Mouse (Mus musculus) MEL (cell line): ENCODE measurements around the gene Dnmt3l. TPM values are rescaled to one million over a fixed set of nuclear protein-coding genes. Genes with fewer than 3 reads are reported as not detected.

Experiments used
- DNase-seq: peaks from one replicate; pipeline ENCODE4 v3.0.0; 2011; ENCODE audit warnings: low read depth, low spot score
- H3K27ac ChIP-seq: 2 replicates; pipeline ENCODE4 v1.5.1; 2012; ENCODE audit warnings: low read depth, mild to moderate bottlenecking, control low read depth, low read length, moderate library complexity; ENCODE audit not compliant: control insufficient read depth
- H3K27me3 ChIP-seq, 2 experiments: fragments of 150-350 bp in 1 of 2; sonication (generic) in 1 of 2; 2 replicates each; pipeline ENCODE4 v1.6.1; 2012; ENCODE audit warnings: low read length in 2 of 2, mild to moderate bottlenecking in 2 of 2, improper control_type of control experiment in 1 of 2, moderate library complexity in 1 of 2; ENCODE audit not compliant: insufficient read depth in 2 of 2, control insufficient read depth in 1 of 2
- H3K36me3 ChIP-seq, 2 experiments: 2 replicates each; pipeline ENCODE4 v1.6.1; 2012 to 2014; ENCODE audit warnings: low read length in 2 of 2, improper control_type of control experiment in 1 of 2, inconsistent platforms in 1 of 2, mild to moderate bottlenecking in 1 of 2; ENCODE audit not compliant: insufficient read depth in 2 of 2, control insufficient read depth in 1 of 2
- H3K4me1 ChIP-seq, 2 experiments: fragments of 150-350 bp in 1 of 2; sonication (generic) in 1 of 2; 2 replicates each; pipeline ENCODE4 v1.6.1; 2012; ENCODE audit warnings: low read length in 2 of 2, improper control_type of control experiment in 1 of 2, mild to moderate bottlenecking in 1 of 2; ENCODE audit not compliant: insufficient read depth in 2 of 2, control insufficient read depth in 1 of 2
- H3K4me3 ChIP-seq, 2 experiments: fragments of 150-350 bp in 1 of 2; sonication (generic) in 1 of 2; 2 replicates each; pipeline ENCODE4 v1.5.1; 2012; ENCODE audit warnings: low read depth in 2 of 2, low read length in 2 of 2, mild to moderate bottlenecking in 2 of 2, moderate library complexity in 2 of 2, control low read depth in 1 of 2, improper control_type of control experiment in 1 of 2; ENCODE audit not compliant: control insufficient read depth in 1 of 2, insufficient read depth in 1 of 2
- H3K79me2 ChIP-seq: 2 replicates; pipeline ENCODE4 v1.6.1; 2012; ENCODE audit warnings: mild to moderate bottlenecking, low read length, moderate library complexity; ENCODE audit not compliant: control insufficient read depth, poor library complexity, insufficient read depth
- H3K9ac ChIP-seq: 2 replicates; pipeline ENCODE4 v1.6.1; 2012; ENCODE audit warnings: low read depth, mild to moderate bottlenecking, control low read depth, low read length, moderate library complexity; ENCODE audit not compliant: control insufficient read depth, poor library complexity, severe bottlenecking
- H3K9me3 ChIP-seq: fragments of 150-350 bp; sonication (generic); replicated peaks from 2 replicates; pipeline ENCODE4 v1.6.1; 2012; ENCODE audit warnings: mild to moderate bottlenecking, low read length, improper control_type of control experiment, moderate library complexity; ENCODE audit not compliant: insufficient read depth
- CTCF ChIP-seq, 3 experiments: IDR thresholded peaks in 2 of 3; conservative IDR thresholded peaks in 1 of 3; 2 replicates each; pipeline ENCODE4 v1.5.1; 2011 to 2012; ENCODE audit warnings: low read length in 3 of 3, low read depth in 2 of 3, mild to moderate bottlenecking in 2 of 3, improper control_type of control experiment in 1 of 3, inconsistent platforms in 1 of 3, mixed read lengths in 1 of 3, moderate library complexity in 1 of 3; ENCODE audit not compliant: control insufficient read depth in 1 of 3, insufficient read depth in 1 of 3, poor library complexity in 1 of 3, severe bottlenecking in 1 of 3
- E2F4 ChIP-seq: IDR thresholded peaks from 2 replicates; pipeline ENCODE4 v1.6.1; 2011; ENCODE audit warnings: low read depth, low read length, improper control_type of control experiment, borderline replicate concordance
- ELF1 ChIP-seq: IDR thresholded peaks from 2 replicates; pipeline ENCODE4 v1.6.1; 2014; ENCODE audit warnings: low read depth, mild to moderate bottlenecking, inconsistent platforms, low read length, improper control_type of control experiment, moderate library complexity
- EP300 ChIP-seq, 2 experiments: IDR thresholded peaks; 2 replicates each; pipeline ENCODE4 v1.6.1; 2011; ENCODE audit warnings: improper control_type of control experiment in 2 of 2, low read length in 2 of 2, low read depth in 1 of 2, mild to moderate bottlenecking in 1 of 2
- MAX ChIP-seq: IDR thresholded peaks from 2 replicates; pipeline ENCODE4 v1.6.1; 2011; ENCODE audit warnings: low read length, improper control_type of control experiment
- MEF2A ChIP-seq: IDR thresholded peaks from 2 replicates; pipeline ENCODE4 v1.6.1; 2014; ENCODE audit warnings: low read depth, mild to moderate bottlenecking, inconsistent platforms, low read length, improper control_type of control experiment; ENCODE audit not compliant: poor library complexity, insufficient replicate concordance, severe bottlenecking; ENCODE audit errors: extremely low read depth
- MXI1 ChIP-seq: IDR thresholded peaks from 2 replicates; pipeline ENCODE4 v1.6.1; 2011; ENCODE audit warnings: mild to moderate bottlenecking, low read depth, low read length, improper control_type of control experiment
- MYC ChIP-seq: IDR thresholded peaks from 2 replicates; pipeline ENCODE4 v1.6.1; 2011; ENCODE audit warnings: low read depth, mild to moderate bottlenecking, low read length, improper control_type of control experiment, moderate library complexity
- NRF1 ChIP-seq: IDR thresholded peaks from 2 replicates; pipeline ENCODE4 v1.6.1; 2014; ENCODE audit warnings: low read depth, mild to moderate bottlenecking, inconsistent platforms, low read length, improper control_type of control experiment, moderate library complexity; ENCODE audit not compliant: poor library complexity, insufficient read depth, severe bottlenecking
- POLR2A ChIP-seq, 2 experiments: IDR thresholded peaks; 2 replicates each; pipeline ENCODE4 v1.6.1; 2011 to 2012; ENCODE audit warnings: low read length in 2 of 2, mild to moderate bottlenecking in 2 of 2, control low read depth in 1 of 2, improper control_type of control experiment in 1 of 2, low read depth in 1 of 2, moderate library complexity in 1 of 2; ENCODE audit not compliant: control insufficient read depth in 1 of 2, insufficient read depth in 1 of 2, poor library complexity in 1 of 2
- POLR2AphosphoS2 ChIP-seq: IDR thresholded peaks from 2 replicates; pipeline ENCODE4 v1.6.1; 2011; ENCODE audit warnings: low read length, improper control_type of control experiment
- RAD21 ChIP-seq: IDR thresholded peaks from 2 replicates; pipeline ENCODE4 v1.6.1; 2011; ENCODE audit warnings: mild to moderate bottlenecking, low read depth, low read length, improper control_type of control experiment
- SIN3A ChIP-seq: IDR thresholded peaks from 2 replicates; pipeline ENCODE4 v1.6.1; 2012; ENCODE audit warnings: low read length, improper control_type of control experiment, inconsistent platforms
- TAL1 ChIP-seq: IDR thresholded peaks from 2 replicates; pipeline ENCODE4 v1.6.1; 2012; ENCODE audit warnings: mild to moderate bottlenecking, inconsistent platforms, low read length, moderate library complexity, mixed read lengths
- TCF12 ChIP-seq: IDR thresholded peaks from 2 replicates; pipeline ENCODE4 v1.6.1; 2014; ENCODE audit warnings: low read depth, mild to moderate bottlenecking, inconsistent platforms, low read length, improper control_type of control experiment, moderate library complexity
- ZC3H11A ChIP-seq: IDR thresholded peaks from 2 replicates; pipeline ENCODE4 v1.6.1; 2012; ENCODE audit warnings: low read depth, mild to moderate bottlenecking, inconsistent platforms, low read length, improper control_type of control experiment
- ZMIZ1 ChIP-seq: IDR thresholded peaks from 2 replicates; pipeline ENCODE4 v1.6.1; 2012; ENCODE audit warnings: low read depth, mild to moderate bottlenecking, inconsistent platforms, low read length, improper control_type of control experiment, moderate library complexity
- polyA plus RNA-seq, 2 experiments: library from polyadenylated mRNA; stranded (reverse) in 1 of 2; unstranded in 1 of 2; fragments of >175 nt in 1 of 2; fragments of >200 nt in 1 of 2; gene quantifications; 2 replicates each; pipeline versions ENCODE4 v1.2.1 to v1.2.4; 2012; ENCODE audit warnings: low replicate concordance in 2 of 2, low read depth in 1 of 2; ENCODE audit not compliant: insufficient read length in 2 of 2, insufficient read depth in 1 of 2, missing spikeins in 1 of 2
- total RNA-seq: library from RNA; depleted of rRNA; stranded (reverse); fragments of 300-350 nt; gene quantifications from 2 replicates; pipeline ENCODE4 v1.2.3, GENCODE M21; 2012; rRNA removed

The Dnmt3l gene
- not detected in 2 replicates for total RNA-seq
- polyA plus RNA-seq, result not detected

GRCm38 (mm10) chr10:78041647-78042046 is at the start of gene Dnmt3l:
Gene Dnmt3l (plus strand): TSS chr10:78041947.
- Histone ChIP-seq H3K36me3 (no peaks in the 10 kb centered on the region), H3K4me1 (no peaks in the 10 kb centered on the region), H3K9ac (no peak within 1 kb of the TSS), H3K79me2 (no peaks in the 10 kb centered on the region), H3K27me3 (peaks cover 0 to 4% of the 10 kb centered on the region in 2 experiments), H3K9me3 (no peaks in the 10 kb centered on the region), H3K27ac (no peak within 1 kb of the TSS), H3K4me3 (no peak within 1 kb of the TSS)
- DNase-seq, result no peak
- no peak for TF ChIP-seq EP300 (IDR thresholded peaks at IDR 0.05; ENCODE audit: low read depth in 1 of 2, low read length in 2 of 2)
- no peak for TF ChIP-seq ZC3H11A
- TF ChIP-seq TCF12, result no peak
- no peak for TF ChIP-seq E2F4
- no peak for TF ChIP-seq POLR2A (IDR thresholded peaks at IDR 0.05; ENCODE audit: control insufficient read depth in 1 of 2, insufficient read depth in 1 of 2, low read depth in 1 of 2, low read length in 2 of 2, poor library complexity in 1 of 2)
- no peak for TF ChIP-seq POLR2AphosphoS2
- TF ChIP-seq CTCF (IDR thresholded peaks at IDR 0.05 in 2 of 3, conservative IDR thresholded peaks at IDR 0.05 in 1 of 3; ENCODE audit: control insufficient read depth in 1 of 3, insufficient read depth in 1 of 3, low read depth in 2 of 3, low read length in 3 of 3, poor library complexity in 1 of 3, severe bottlenecking in 1 of 3), result no peak
- TF ChIP-seq MXI1, result no peak
- no peak for TF ChIP-seq MEF2A
- no peak for TF ChIP-seq SIN3A
- TF ChIP-seq NRF1, result no peak
- TF ChIP-seq TAL1, result no peak
- TF ChIP-seq MAX, result no peak

- no peak overlapping the region for H3K9ac ChIP-seq
These were observed 46.1 kb upstream of the Dnmt3l start for GRCm38 (mm10) chr10:77995639-77996038.

More at GRCm38 (mm10) chr10:77995639-77996038, 46.1 kb upstream of the Dnmt3l start:
- no peaks in the 10 kb centered on the region for H3K9me3 ChIP-seq
- no peak for DNase-seq
- H3K36me3 ChIP-seq, result peaks cover 0 to 2% of the 10 kb centered on the region in 2 experiments; a peak in 2 of 4 replicates
- TF ChIP-seq MEF2A (no peak), TAL1 (no peak), POLR2AphosphoS2 (no peak), ZMIZ1 (no peak), MYC (no peak), RAD21 (no peak), ELF1 (no peak)
- H3K4me3 ChIP-seq, result no peak overlapping the region
- no peaks in the 10 kb centered on the region for H3K79me2 ChIP-seq
- no peaks in the 10 kb centered on the region for H3K4me1 ChIP-seq
- no peak overlapping the region for H3K27ac ChIP-seq
- H3K27me3 ChIP-seq, result no peaks in the 10 kb centered on the region
